Mouse (Mus musculus) limb, embryonic 13.5 days (tissue): ENCODE measurements at regions not wholly inside any gene's neighbourhood (a gene's known extent, or its start where the extent isn't known, plus 50 kb on each side); places are given as distances from the start of the nearest gene placed in this dataset.

ENCODE experiments used
- ATAC-seq: fragments of 200-750 bp; cut with Nextera tagmentation; 2 replicates; pipeline ENCODE4 v1.8.0; 2017; ENCODE audit warnings: low read depth, moderate number of reproducible peaks, moderate TSS enrichment; ENCODE audit not compliant: low FRiP score
- H3K27ac ChIP-seq: fragments of 300-500 bp; sonication (generic); 2 replicates; pipeline ENCODE4 v1.5.1; 2015; ENCODE audit warnings: inconsistent platforms, mild to moderate bottlenecking, moderate library complexity
- H3K27me3 ChIP-seq: fragments of 300-500 bp; sonication (generic); 2 replicates; pipeline ENCODE4 v1.6.1; 2015; ENCODE audit warnings: mild to moderate bottlenecking, inconsistent platforms
- H3K36me3 ChIP-seq: fragments of 300-500 bp; sonication (generic); 2 replicates; pipeline ENCODE4 v1.6.1; 2015; ENCODE audit warnings: inconsistent platforms, mild to moderate bottlenecking, moderate library complexity
- H3K4me1 ChIP-seq: fragments of 300-500 bp; sonication (generic); 2 replicates; pipeline ENCODE4 v1.6.1; 2015; ENCODE audit warnings: inconsistent platforms
- H3K4me2 ChIP-seq: fragments of 300-500 bp; sonication (generic); replicated peaks from 2 replicates; pipeline ENCODE4 v1.6.1; 2015; ENCODE audit warnings: inconsistent platforms, mild to moderate bottlenecking, moderate library complexity
- H3K4me3 ChIP-seq: fragments of 300-500 bp; sonication (generic); 2 replicates; pipeline ENCODE4 v1.5.1; 2015; ENCODE audit warnings: moderate library complexity, mild to moderate bottlenecking, inconsistent platforms
- H3K9ac ChIP-seq: fragments of 300-500 bp; sonication (generic); 2 replicates; pipeline ENCODE4 v1.6.1; 2015; ENCODE audit warnings: mild to moderate bottlenecking, inconsistent platforms
- H3K9me3 ChIP-seq: fragments of 300-500 bp; sonication (generic); 2 replicates; pipeline ENCODE4 v1.6.1; 2016; ENCODE audit warnings: inconsistent platforms
- WGBS: fragments of 180-500 bp; shearing (Covaris S2); methylation state at CpG from one replicate; pipeline ENCODE4 v1.1.7; 2015; 5-methylcytosine and 5-hydroxymethylcytosine counted together

GRCm38 (mm10) chr10:56708411-56708810 is 331.3 kb downstream of the Gja1 start:
- H3K27ac ChIP-seq = no peak overlapping the region
- H3K9ac ChIP-seq = no peak overlapping the region
- no peaks in the 10 kb centered on the region for H3K36me3 ChIP-seq
- no peaks in the 10 kb centered on the region for H3K27me3 ChIP-seq
- no peaks in the 10 kb centered on the region for H3K9me3 ChIP-seq
- no peak for ATAC-seq
- no peak overlapping the region for H3K4me2 ChIP-seq
- H3K4me1 ChIP-seq = no peaks in the 10 kb centered on the region
- no peak overlapping the region for H3K4me3 ChIP-seq
- 83% methylated on average over 2 of the region's 2 CpGs for WGBS

GRCm38 (mm10) chr10:56708886-56709285 is 331.8 kb downstream of the Gja1 start:
- 77% methylated on average over 1 of the region's 1 CpGs for WGBS
- ATAC-seq = no peak

GRCm38 (mm10) chr10:56712611-56713105 is 335.5 kb downstream of the Gja1 start:
- H3K9ac ChIP-seq = no peak overlapping the region
- 68% methylated on average over 7 of the region's 7 CpGs for WGBS

More at GRCm38 (mm10) chr10:56708886-56709285, 331.8 kb downstream of the Gja1 start:
- Histone ChIP-seq H3K27ac (no peak overlapping the region), H3K4me3 (no peak overlapping the region), H3K27me3 (no peaks in the 10 kb centered on the region), H3K36me3 (no peaks in the 10 kb centered on the region), H3K9ac (no peak overlapping the region), H3K9me3 (no peaks in the 10 kb centered on the region), H3K4me1 (no peaks in the 10 kb centered on the region), H3K4me2 (no peak overlapping the region)

GRCm38 (mm10) chr10:56737073-56737472 is 359.9 kb downstream of the Gja1 start:
- ATAC-seq = no peak
- no peaks in the 10 kb centered on the region for H3K36me3 ChIP-seq
- H3K4me3 ChIP-seq = no peak overlapping the region
- no peak overlapping the region for H3K4me2 ChIP-seq
- no peaks in the 10 kb centered on the region for H3K4me1 ChIP-seq
- no peaks in the 10 kb centered on the region for H3K27me3 ChIP-seq
- H3K9ac ChIP-seq = no peak overlapping the region
- no peak overlapping the region for H3K27ac ChIP-seq
- peaks cover 3% of the 10 kb centered on the region; the same call in 1 of the 2 replicates for H3K9me3 ChIP-seq

More at GRCm38 (mm10) chr10:56712611-56713105, 335.5 kb downstream of the Gja1 start:
- no peak overlapping the region for H3K4me3 ChIP-seq
- no peak for ATAC-seq
- H3K4me1 ChIP-seq = no peaks in the 10 kb centered on the region
- no peaks in the 10 kb centered on the region for H3K9me3 ChIP-seq
- H3K27me3 ChIP-seq = no peaks in the 10 kb centered on the region
- no peaks in the 10 kb centered on the region for H3K36me3 ChIP-seq
- H3K4me2 ChIP-seq = no peak overlapping the region
- H3K27ac ChIP-seq = no peak overlapping the region

GRCm38 (mm10) chr10:56739621-56740020 is 362.5 kb downstream of the Gja1 start:
- H3K4me2 ChIP-seq = no peak overlapping the region
- H3K27me3 ChIP-seq = no peaks in the 10 kb centered on the region
- H3K4me3 ChIP-seq = no peak overlapping the region
- H3K4me1 ChIP-seq = no peaks in the 10 kb centered on the region
- peaks cover 3% of the 10 kb centered on the region; the same call in 1 of the 2 replicates for H3K9me3 ChIP-seq
- H3K27ac ChIP-seq = no peak overlapping the region
- H3K9ac ChIP-seq = no peak overlapping the region
- H3K36me3 ChIP-seq = no peaks in the 10 kb centered on the region
- 74% methylated on average over 3 of the region's 3 CpGs for WGBS
- no peak for ATAC-seq

GRCm38 (mm10) chr10:56752134-56752533 is 375.0 kb downstream of the Gja1 start:
- Histone ChIP-seq H3K36me3 (no peaks in the 10 kb centered on the region), H3K27ac (no peak overlapping the region), H3K9ac (no peak overlapping the region), H3K27me3 (no peaks in the 10 kb centered on the region), H3K9me3 (no peaks in the 10 kb centered on the region), H3K4me3 (no peak overlapping the region), H3K4me1 (no peaks in the 10 kb centered on the region), H3K4me2 (no peak overlapping the region)
- ATAC-seq = peak; percentile 64
- WGBS = 33% methylated on average over 2 of the region's 2 CpGs

- no peak for ATAC-seq
- Histone ChIP-seq H3K4me1 (no peaks in the 10 kb centered on the region), H3K4me2 (no peak overlapping the region), H3K9me3 (no peaks in the 10 kb centered on the region), H3K4me3 (no peak overlapping the region), H3K27ac (no peak overlapping the region), H3K36me3 (no peaks in the 10 kb centered on the region), H3K9ac (no peak overlapping the region), H3K27me3 (no peaks in the 10 kb centered on the region)
- 75% methylated on average over 2 of the region's 2 CpGs for WGBS
These were observed 376.4 kb downstream of the Gja1 start for GRCm38 (mm10) chr10:56753576-56753975.

- WGBS = 79% methylated on average over 11 of the region's 11 CpGs
- Histone ChIP-seq H3K9me3 (no peaks in the 10 kb centered on the region), H3K4me1 (no peaks in the 10 kb centered on the region), H3K27ac (no peak overlapping the region), H3K4me2 (no peak overlapping the region), H3K9ac (no peak overlapping the region), H3K4me3 (no peak overlapping the region), H3K27me3 (no peaks in the 10 kb centered on the region), H3K36me3 (no peaks in the 10 kb centered on the region)
- ATAC-seq = no peak
These were observed 377.5 kb downstream of the Gja1 start for GRCm38 (mm10) chr10:56754546-56755175.

- Histone ChIP-seq H3K4me1 (no peaks in the 10 kb centered on the region), H3K27me3 (no peaks in the 10 kb centered on the region), H3K4me3 (no peak overlapping the region), H3K9ac (no peak overlapping the region), H3K27ac (no peak overlapping the region), H3K36me3 (no peaks in the 10 kb centered on the region), H3K4me2 (no peak overlapping the region), H3K9me3 (no peaks in the 10 kb centered on the region)
- 87% methylated on average over 4 of the region's 4 CpGs for WGBS
- ATAC-seq = no peak
These were observed 393.5 kb downstream of the Gja1 start for GRCm38 (mm10) chr10:56770629-56771028.

GRCm38 (mm10) chr10:56782265-56782664 is 405.1 kb downstream of the Gja1 start:
- 88% methylated on average over 2 of the region's 2 CpGs for WGBS
- no peaks in the 10 kb centered on the region for H3K27me3 ChIP-seq
- H3K9ac ChIP-seq = no peak overlapping the region
- no peak overlapping the region for H3K4me3 ChIP-seq
- no peak overlapping the region for H3K4me2 ChIP-seq
- no peak overlapping the region for H3K27ac ChIP-seq
- no peaks in the 10 kb centered on the region for H3K4me1 ChIP-seq
- no peak for ATAC-seq
- H3K36me3 ChIP-seq = no peaks in the 10 kb centered on the region
- no peaks in the 10 kb centered on the region for H3K9me3 ChIP-seq

- H3K36me3 ChIP-seq = no peaks in the 10 kb centered on the region
- no peak for ATAC-seq
- H3K4me1 ChIP-seq = no peaks in the 10 kb centered on the region
- no peaks in the 10 kb centered on the region for H3K27me3 ChIP-seq
- no peak overlapping the region for H3K4me2 ChIP-seq
- no peak overlapping the region for H3K9ac ChIP-seq
- no peaks in the 10 kb centered on the region for H3K9me3 ChIP-seq
- no peak overlapping the region for H3K4me3 ChIP-seq
- 79% methylated on average over 4 of the region's 4 CpGs for WGBS
- no peak overlapping the region for H3K27ac ChIP-seq
These were observed 406.8 kb downstream of the Gja1 start for GRCm38 (mm10) chr10:56783941-56784340.

- Histone ChIP-seq H3K4me2 (no peak overlapping the region), H3K9ac (no peak overlapping the region), H3K9me3 (no peaks in the 10 kb centered on the region), H3K4me1 (peaks cover 2% of the 10 kb centered on the region), H3K4me3 (no peak overlapping the region), H3K27me3 (no peaks in the 10 kb centered on the region), H3K27ac (no peak overlapping the region), H3K36me3 (no peaks in the 10 kb centered on the region)
- WGBS = 65% methylated on average over 4 of the region's 4 CpGs
- no peak for ATAC-seq
These were observed 411.0 kb downstream of the Gja1 start for GRCm38 (mm10) chr10:56788081-56788480.

- no peak for ATAC-seq
- no peak overlapping the region for H3K4me3 ChIP-seq
- no peaks in the 10 kb centered on the region for H3K9me3 ChIP-seq
- H3K36me3 ChIP-seq = no peaks in the 10 kb centered on the region
- H3K27me3 ChIP-seq = no peaks in the 10 kb centered on the region
- no peak overlapping the region for H3K9ac ChIP-seq
- WGBS = 57% methylated on average over 8 of the region's 8 CpGs
- no peak overlapping the region for H3K4me2 ChIP-seq
- peaks cover 10% of the 10 kb centered on the region for H3K4me1 ChIP-seq
- no peak overlapping the region for H3K27ac ChIP-seq
These were observed 415.9 kb downstream of the Gja1 start for GRCm38 (mm10) chr10:56793074-56793473.
